Mouse (Mus musculus) liver, embryonic 14.5 days (tissue): Measurements from ENCODE around the gene Mta2.

Experiments
- CTCF ChIP-seq: IDR thresholded peaks from 2 replicates; pipeline ENCODE4 v1.5.1; 2016; ENCODE audit warnings: antibody characterized with exemption, low read depth, control low read depth
- EP300 ChIP-seq: IDR thresholded peaks from 2 replicates; pipeline ENCODE4 v1.6.1; 2016; ENCODE audit warnings: antibody characterized with exemption, low read depth

GRCm38 (mm10) chr19:8974638-8975037, 33.0 kb downstream of the Mta2 start:
- no peak for TF ChIP-seq CTCF
- TF ChIP-seq EP300, result no peak
